Mouse (Mus musculus) right cerebral cortex, postnatal 36 days (tissue): ENCODE measurements around the gene Padi2.

Experiments used
- DNase-seq, 2 experiments: peaks; one replicate each; pipeline ENCODE4 v3.0.0; 2022; ENCODE audit warnings: low spot score in 2 of 2, mixed read lengths in 1 of 2

Gene Padi2

GRCm38 (mm10) chr4:140986711-140987395 is 80.7 kb downstream of the Padi2 start, which contains the start of gene Atp13a2:
Gene Atp13a2, plus strand, starts transcription at chr4:140986873.
- DNase-seq = peak; percentile 90

GRCm38 (mm10) chr4:140987476-140987875 is 81.3 kb downstream of the Padi2 start:
- DNase-seq = no peak

- DNase-seq = no peak
Observed at GRCm38 (mm10) chr4:140988706-140989290, 82.7 kb downstream of the Padi2 start.

- DNase-seq = no peak
Observed at GRCm38 (mm10) chr4:140989447-140989846, 83.3 kb downstream of the Padi2 start.

- no peak for DNase-seq
Observed at GRCm38 (mm10) chr4:140992215-140992614, 86.1 kb downstream of the Padi2 start.

- DNase-seq = no peak
Observed at GRCm38 (mm10) chr4:140993846-140994245, 87.7 kb downstream of the Padi2 start.

- DNase-seq = no peak
Observed at GRCm38 (mm10) chr4:140995811-140996210, 89.7 kb downstream of the Padi2 start.

- no peak for DNase-seq
Observed at GRCm38 (mm10) chr4:140996812-140997211, 90.7 kb downstream of the Padi2 start.
